Mouse (Mus musculus): ENCODE results near the gene Gja4.
A peak's percentile ranks its signal among the peaks of the same experiment; 100 is the strongest.

- 0 out of 2 replicates have a peak, but pooled peaks have one; percentile 15 for TF ChIP-seq POLR2A (IDR thresholded peaks at IDR 0.05; ENCODE audit: borderline replicate concordance, extremely low read depth, low read depth, low read length)
- TF ChIP-seq CTCF (IDR thresholded peaks at IDR 0.05; ENCODE audit: insufficient read depth, low read length), result no peak
Measured at GRCm38 (mm10) chr4:127278451-127279001, 35.3 kb downstream of the Gja4 start.

All from lung, adult 2 months (tissue).